Mouse (Mus musculus) bone marrow macrophage, adult 2 months (primary cell): Measurements from ENCODE around the gene Zzz3. TPM values are rescaled to one million over a fixed set of nuclear protein-coding genes. Genes with fewer than 3 reads are reported as not detected.

Source experiments
- H3K27ac ChIP-seq: 2 replicates; pipeline ENCODE4 v1.5.1; 2012; ENCODE audit warnings: low read depth, low read length; ENCODE audit not compliant: insufficient read depth
- H3K4me1 ChIP-seq: 2 replicates; pipeline ENCODE4 v1.6.1; 2012; ENCODE audit warnings: low read length; ENCODE audit not compliant: control insufficient read depth, insufficient read depth
- H3K4me3 ChIP-seq: 2 replicates; pipeline ENCODE4 v1.5.1; 2012; ENCODE audit warnings: mild to moderate bottlenecking, low read length, moderate library complexity; ENCODE audit not compliant: insufficient read depth
- CTCF ChIP-seq: IDR thresholded peaks from 2 replicates; pipeline ENCODE4 v1.5.1; 2012; ENCODE audit warnings: low read depth, mild to moderate bottlenecking, low read length, moderate library complexity
- POLR2A ChIP-seq: IDR thresholded peaks from 2 replicates; pipeline ENCODE4 v1.6.1; 2012; ENCODE audit warnings: mild to moderate bottlenecking, low read depth, low read length, borderline replicate concordance
- polyA plus RNA-seq: library from polyadenylated mRNA; stranded (reverse); fragments of >200 nt; gene quantifications from 2 replicates; pipeline ENCODE4 v1.2.4, GENCODE M21; 2012; ENCODE audit not compliant: missing spikeins, insufficient read depth, insufficient read length

Gene Zzz3
- polyA plus RNA-seq, 1 experiment: 40.5 TPM

GRCm38 (mm10) chr3:152507900-152508299 lies 112.6 kb downstream of the Zzz3 start:
- Histone ChIP-seq H3K4me3 (no peak overlapping the region), H3K4me1 (peaks cover 5% of the 10 kb centered on the region), H3K27ac (no peak overlapping the region)
- TF ChIP-seq CTCF (no peak), POLR2A (no peak)

GRCm38 (mm10) chr3:152508419-152508993 lies 113.2 kb downstream of the Zzz3 start:
- Histone ChIP-seq H3K4me3 (no peak overlapping the region), H3K27ac (no peak overlapping the region), H3K4me1 (peaks cover 5% of the 10 kb centered on the region)
- no peak for TF ChIP-seq POLR2A
- TF ChIP-seq CTCF: no peak

GRCm38 (mm10) chr3:152509268-152509667 lies 114.0 kb downstream of the Zzz3 start:
- no peak overlapping the region for H3K27ac ChIP-seq
- no peak overlapping the region for H3K4me3 ChIP-seq
- peaks cover 5% of the 10 kb centered on the region for H3K4me1 ChIP-seq
- TF ChIP-seq CTCF (no peak), POLR2A (no peak)

Other genes with a start within 250 kb of the Zzz3 start
- 1.2 TPM in 1 of 2 replicates, not detected in the other for gene Gipc2, start 229.2 kb upstream of the Zzz3 start, polyA plus RNA-seq
- 20.5 and 26.0 TPM in 2 replicates for gene Dnajb4, start 185.2 kb upstream of the Zzz3 start, polyA plus RNA-seq
- gene Fubp1, start 185.1 kb upstream of the Zzz3 start, polyA plus RNA-seq: 49.4 and 50.8 TPM in 2 replicates
- gene Nexn, start 129.1 kb upstream of the Zzz3 start, polyA plus RNA-seq: 1.5 and 1.6 TPM in 2 replicates
- gene Miga1, start 55.1 kb upstream of the Zzz3 start, polyA plus RNA-seq: 3.9 and 4.8 TPM in 2 replicates
- gene Usp33, start 49.0 kb upstream of the Zzz3 start, polyA plus RNA-seq: 36.1 TPM in 2 replicates